Mouse (Mus musculus) adipocyte (in vitro differentiated cells): ENCODE measurements around the gene Sema6c.
"Not testable (repeated sequence)": the region's sequence is repeated elsewhere in the genome, so short reads cannot be mapped to it uniquely, and the experiment has no call there.

ENCODE experiments used
- DNase-seq: peaks from one replicate; pipeline ENCODE4 v3.0.0-alpha.2; 2016; ENCODE audit warnings: low spot score

Sema6c gene

DNA sequence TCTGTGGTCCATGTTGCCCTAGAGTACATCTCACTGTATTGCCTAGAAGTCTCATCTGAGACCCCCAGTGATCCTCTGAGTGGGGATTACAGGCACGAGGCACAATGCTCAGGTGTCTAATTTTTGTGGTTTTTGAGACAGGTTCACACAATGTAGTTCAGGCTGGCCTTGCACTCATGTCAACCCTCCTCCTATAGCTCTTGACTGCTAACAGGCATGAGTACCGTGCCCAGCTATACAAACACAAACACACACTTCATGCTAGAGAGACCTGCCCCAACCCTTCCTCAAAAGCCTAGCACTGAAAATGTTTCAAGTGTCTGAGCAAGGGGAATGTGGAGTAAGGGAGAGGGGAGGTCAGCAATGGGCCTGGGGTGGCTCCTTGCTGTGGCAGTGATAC, 25.8 kb downstream of the Sema6c start:
- DNase-seq = no peak

DNA sequence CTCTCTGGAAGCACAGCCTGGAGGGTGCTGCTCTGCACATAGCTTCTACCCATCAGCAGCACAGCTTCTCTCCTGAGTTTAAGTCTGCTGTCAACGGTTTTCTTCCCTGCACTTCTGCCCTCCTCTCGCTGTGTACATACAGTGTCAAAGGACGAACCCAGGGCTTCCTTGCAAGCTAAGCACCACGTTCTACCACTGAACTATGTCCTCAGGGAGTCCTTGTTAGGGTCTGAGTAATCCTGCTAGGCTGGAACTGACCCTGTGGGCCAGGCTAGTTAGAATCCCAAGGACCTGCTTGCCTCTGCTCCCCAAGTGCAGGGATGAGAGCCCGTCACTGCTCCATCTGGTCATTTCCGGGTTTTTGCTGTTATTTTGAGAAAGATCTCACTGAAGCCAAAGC, 26.6 kb downstream of the Sema6c start:
- no peak for DNase-seq

DNA sequence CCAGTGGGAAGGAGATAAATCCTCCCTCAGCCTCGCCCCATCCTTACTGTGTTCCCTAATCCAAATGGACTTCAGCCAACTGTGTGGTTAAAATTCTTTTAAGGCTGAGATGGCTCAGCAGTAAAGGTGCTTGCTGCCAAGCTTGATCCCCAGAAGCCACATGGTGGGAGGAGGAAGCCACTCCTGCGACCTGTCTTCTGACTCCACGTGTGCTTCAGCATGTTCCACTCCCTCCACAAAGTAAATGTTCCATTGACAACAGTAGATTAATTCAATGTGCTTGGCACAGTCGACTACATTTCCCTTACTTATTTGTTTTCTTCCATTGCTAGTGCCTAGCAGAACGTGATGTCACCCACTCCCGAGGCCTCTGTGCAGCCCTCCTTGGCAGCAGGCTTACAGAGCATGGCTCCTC, 34.5 kb downstream of the Sema6c start:
- DNase-seq = peak; percentile 22

DNA sequence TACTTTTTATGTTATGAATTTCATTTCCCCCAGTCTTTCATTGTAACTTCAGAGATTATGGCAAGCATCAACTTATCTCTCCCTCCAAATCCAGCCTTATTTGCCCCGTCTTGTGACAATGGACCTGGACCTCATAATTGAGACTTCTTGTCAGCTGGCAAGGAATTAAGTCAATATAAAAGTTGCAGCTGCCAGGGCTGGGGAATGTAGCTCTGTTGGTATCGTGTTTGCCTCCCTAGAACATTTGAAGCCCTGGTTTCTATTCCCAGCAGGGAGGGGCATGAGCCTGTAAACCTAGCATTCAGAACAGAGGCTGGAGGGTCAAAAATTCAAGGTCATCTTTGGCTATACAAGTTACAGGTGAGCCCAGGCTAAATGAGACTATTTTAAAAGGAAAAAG, 35.5 kb downstream of the Sema6c start:
- no peak for DNase-seq

DNA sequence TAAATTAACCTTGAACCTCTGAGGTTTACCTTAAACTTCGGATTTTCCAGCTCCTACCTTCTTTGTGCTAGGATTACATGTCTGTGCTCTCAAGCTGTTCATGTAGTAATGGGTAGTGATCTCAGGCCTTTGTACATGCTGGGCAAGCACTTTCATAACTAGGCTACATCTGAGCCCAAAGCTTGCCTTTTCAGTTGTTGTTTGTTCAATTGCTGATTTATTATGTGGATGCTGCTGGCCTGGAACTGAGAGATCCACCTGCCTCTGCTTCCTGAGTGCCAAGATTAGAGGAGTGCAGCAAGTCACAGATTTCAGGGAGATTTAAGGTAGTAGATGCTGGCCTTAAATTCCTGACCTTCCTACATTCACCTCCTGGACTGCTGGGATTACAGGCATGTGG, 38.8 kb downstream of the Sema6c start:
- DNase-seq = no peak

DNA sequence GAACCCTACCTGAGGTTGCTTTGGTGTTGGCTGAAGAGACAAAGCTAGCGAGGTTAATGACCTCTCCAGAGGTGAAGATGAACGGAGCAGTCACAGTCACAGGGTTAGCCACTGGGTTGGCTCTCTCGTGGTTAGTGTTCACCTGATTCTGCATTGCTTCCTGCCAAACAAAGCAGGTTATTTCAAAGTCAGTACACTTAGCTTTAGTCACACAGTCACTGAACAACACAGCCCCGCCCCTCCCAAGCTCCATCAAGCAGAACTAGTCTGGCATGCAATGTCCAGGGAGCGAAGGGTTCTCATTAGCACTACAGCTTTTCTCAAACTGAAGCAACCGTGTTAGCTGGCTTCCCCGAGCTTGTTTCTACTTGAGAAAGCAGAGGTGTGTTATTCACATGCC, 39.9 kb downstream of the Sema6c start:
- no peak for DNase-seq

DNA sequence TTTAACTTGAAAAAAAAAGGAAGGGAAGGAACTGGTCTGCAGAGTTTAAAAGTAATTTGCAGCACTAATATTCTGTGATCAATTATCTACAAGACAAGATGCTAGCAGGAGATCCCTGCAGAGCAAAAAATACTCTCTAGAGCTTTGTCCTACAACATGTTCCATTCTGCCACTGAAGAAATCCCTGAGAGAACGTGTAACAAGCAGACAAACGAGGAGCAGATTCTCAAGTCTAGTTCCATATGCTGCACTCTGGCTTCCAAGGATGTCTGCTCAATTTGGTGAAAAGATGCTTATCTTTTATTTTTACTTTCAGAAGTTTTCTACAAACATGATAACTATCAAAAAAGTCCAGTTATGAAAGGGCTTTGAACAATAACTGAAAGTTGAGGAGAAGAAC, 40.3 kb downstream of the Sema6c start:
- DNase-seq = no peak

DNA sequence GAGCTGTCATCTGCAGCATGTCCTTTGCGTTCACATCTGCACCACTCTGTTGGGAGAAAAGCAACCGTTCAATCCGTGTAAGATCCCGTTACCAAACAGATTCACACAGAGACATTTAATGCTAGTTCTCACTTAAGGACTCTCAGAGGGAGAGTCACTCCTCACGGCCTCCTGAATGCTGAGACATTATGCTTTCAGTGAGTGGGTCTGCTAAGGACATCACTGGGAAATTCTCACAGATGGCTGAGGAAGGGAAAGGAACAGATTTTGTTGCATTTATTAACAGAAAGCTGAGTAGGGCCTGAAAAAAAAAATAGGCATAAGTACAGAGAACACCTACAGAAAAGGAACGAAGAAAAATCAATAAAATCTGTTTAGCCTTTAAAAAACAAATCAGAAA, 43.6 kb downstream of the Sema6c start:
- no peak for DNase-seq

DNA sequence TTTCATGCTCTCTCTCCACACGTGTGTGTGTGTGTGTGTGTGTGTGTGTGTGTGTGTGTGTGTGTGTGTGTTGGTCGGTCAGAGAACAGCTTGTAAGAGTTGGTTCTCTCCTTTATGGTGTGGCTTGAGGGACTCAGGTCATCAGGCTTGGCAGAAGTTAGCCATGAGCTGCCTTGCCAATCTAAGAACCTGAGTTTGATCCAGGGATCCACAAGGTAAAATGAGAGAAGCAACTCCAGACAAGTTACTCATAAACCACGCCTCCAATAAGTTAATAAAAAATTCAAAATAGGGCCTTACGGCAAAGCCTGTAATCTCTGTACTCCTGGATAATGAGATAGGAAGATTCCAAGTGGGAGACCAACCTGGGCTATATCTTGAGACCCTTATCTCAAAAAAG, 48.0 kb downstream of the Sema6c start:
- DNase-seq = no peak

DNA sequence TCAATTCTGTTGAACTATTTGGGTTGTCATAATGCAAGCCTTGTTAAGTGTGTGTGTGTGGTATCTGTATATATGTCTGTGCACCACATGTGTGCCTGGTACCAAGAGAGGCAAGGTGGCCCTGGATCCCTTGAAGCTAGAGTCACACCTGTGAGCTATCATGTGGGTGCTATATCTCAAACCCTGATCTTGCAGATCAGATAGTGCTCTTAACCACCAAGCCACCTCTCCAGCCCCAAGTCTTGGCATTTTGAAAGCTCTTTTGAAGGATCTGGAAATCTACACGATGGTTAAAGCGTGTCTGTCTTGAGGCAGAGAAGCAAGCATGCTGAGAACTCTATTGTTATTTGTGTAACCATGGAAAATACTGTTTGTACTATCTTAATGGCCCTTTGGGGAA, 50.3 kb downstream of the Sema6c start:
- DNase-seq = no peak

DNA sequence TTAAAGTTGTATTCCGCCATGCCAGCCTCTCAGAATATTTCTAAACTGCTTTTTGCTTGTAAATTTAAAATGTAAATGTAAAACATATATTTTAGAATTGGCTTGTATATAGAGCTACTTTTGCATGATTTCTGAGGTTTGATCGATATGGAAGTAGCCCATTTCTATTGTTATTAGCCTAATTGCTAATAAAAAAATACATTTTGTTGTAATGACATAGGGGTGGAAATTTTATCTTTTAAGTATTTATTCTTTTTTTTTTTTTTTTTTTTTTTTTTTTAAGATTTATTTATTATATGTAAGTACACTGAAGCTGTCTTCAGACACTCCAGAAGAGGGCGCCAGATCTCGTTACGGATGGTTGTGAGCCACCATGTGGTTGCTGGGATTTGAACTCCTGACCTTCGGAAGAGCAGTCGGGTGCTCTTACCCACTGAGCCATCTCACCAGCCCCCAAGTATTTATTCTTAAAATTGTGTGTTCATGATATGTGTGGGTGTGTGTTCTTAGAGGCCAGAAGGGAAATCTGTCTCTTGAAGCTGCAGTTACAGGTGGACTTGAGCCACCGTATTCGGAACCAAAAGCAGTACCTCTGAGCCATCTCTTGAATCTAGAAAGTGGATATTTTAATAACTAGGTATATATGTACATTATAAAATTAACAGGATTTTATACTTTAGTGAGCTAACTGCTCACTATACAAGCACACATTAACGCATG, 52.8 kb downstream of the Sema6c start:
- DNase-seq = not testable (repeated sequence)

DNA sequence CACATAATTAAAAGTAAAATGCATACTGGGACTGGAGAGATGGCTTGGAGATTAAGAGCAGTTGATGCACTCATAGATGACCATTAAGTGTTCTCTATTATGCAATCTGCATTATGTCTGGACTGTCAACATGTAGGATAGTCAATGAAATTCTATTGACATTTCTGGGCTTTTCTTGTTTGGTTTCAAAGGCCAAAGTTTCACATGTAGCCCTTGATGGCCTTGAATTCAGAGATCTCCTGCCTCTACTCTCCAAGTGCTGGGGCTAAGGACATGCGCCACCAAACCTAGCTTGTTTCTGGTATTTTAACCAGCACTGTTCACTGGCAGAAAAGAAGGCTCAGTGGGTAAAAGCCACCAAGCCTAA, 53.3 kb downstream of the Sema6c start:
- no peak for DNase-seq

DNA sequence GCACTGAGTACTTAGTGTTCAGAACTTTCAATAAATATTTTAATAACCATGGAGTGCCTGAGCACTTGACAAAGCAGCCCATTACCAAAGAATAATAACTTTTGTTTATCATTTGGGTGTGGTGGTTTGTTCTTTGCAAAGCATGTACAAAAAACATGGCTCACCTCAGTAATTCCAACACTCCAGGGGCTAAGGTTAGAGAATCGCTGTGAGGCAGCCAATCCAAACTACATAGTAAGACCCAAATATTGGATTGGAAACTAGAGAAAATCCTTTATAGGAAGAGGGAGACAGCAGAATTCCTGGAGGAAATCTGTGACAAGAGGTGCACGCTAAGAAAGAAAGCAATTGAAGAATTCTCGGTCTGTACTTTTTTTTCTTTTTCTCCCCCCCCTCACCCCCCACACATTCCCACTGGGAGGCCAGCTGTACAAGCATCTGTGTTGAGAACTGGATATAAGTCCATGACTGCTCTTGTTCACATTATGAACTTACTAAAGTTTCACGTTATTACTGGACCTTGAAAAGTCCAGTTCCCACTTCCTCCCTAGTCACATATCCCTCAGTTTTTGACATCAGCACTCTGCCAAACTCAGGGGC, 56.5 kb downstream of the Sema6c start:
- no peak for DNase-seq

DNA sequence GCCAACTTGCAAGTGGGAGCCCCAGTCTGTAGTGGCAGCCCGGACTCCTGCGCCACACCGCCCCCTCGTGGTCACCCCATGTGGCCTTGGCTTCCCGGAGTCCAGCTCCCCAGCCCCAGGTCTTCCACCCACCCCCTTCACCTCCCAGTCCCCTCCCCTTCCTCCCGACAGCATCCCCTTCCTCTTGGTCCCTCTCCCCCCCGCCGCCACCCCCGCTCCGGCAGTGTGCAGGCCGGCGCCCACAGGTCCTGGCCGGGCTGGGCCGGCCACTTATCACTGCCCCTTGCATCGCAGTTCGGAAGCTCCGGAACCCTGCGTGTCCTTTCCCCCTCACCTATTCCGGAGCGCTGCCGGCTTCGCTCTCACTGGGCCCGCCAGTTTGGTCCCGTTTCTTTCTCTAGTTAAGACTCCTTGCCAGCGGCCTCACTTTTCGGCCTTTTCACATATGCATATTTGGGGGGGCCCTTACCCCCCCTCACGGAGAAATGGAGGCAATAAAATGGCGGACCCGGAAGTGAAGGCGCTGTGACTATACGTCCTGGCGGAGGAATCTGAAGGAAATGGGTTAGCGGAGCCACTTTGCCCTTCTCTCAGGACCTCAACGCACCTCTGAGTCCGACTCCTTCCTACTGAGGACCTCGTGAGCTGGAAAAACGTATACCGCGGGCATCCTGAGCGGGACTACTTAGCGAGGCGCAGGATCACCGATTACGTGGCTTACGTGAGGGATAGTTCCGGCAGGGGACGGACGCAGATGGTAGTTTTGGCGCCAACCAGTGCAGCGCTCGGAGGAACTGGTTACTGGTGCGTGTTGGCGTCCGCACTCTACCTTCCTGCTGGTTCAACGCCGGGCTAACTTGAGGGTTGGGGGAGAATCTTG, 57.2 kb downstream of the Sema6c start, which contains the start of gene Gabpb2:
TSS of gene Gabpb2 (minus strand) at position 662 of the 880 bp plus-strand sequence.
- DNase-seq = peak; percentile 94

DNA sequence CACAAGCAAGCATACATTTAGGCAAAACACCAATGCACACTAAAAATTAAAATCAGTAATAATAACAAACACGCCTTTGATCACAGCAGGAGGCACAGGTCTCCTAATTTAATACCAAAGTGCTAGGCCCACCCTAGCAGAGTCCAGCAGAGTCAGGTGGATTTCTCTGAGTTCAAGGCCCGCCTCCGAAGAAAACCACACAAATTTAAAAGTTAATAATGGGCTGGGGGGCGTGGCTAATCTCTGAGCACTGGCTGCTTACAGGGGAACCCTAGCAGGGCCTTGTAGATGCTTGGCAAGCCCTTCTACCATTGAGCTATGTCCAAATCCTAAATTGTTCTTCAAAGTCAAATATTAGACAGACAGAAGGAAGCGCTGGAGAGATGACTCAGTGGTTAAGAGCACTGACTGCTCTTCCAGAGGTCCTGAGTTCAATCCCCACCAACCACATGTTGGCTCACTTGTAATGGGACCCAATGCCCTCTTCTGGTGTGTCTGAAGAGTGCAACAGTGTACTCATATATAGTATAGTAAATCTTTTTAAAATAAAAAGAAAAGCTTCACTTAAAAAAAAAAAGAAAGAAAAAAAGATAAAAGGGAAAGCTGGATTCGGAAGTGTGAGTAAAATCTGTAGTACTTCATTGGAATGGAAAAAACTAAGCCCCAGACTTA, 58.3 kb downstream of the Sema6c start:
- DNase-seq = no peak

DNA sequence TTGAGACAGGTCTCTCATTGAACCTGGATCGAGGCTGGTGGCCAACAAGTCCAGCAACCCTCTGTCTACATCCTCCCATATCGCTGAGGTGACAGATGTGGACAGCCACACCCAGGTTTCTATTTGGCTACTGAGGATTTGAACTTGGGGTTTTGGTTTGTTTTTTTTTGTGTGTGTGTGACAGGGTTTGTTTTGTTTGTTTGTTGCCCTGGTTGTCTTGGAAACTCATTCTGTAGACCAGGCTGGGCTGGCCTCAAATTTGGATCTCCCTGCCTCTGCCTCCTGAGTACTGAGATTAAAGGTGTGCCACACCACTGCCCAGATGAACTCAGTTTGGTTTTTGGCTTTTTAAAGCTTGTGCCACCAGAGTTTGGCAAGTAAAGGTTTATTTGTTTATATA, 62.8 kb downstream of the Sema6c start:
- DNase-seq = no peak
